Mouse (Mus musculus): ENCODE data around the gene Mtif3. TPM values are rescaled to one million over a fixed set of nuclear protein-coding genes. Genes with fewer than 3 reads are reported as not detected.

Gene Mtif3
- polyA plus RNA-seq, 1 experiment from 2014 or later = 31.7 TPM

- no peaks in the 10 kb centered on the region for H3K9me3 ChIP-seq (replicated peaks)
- no peak overlapping the region for H3K27ac ChIP-seq (replicated peaks)
- H3K36me3 ChIP-seq = no peaks in the 10 kb centered on the region
- H3K4me1 ChIP-seq = peaks cover 10% of the 10 kb centered on the region; the same call in 1 of the 2 replicates
- H3K9ac ChIP-seq (replicated peaks) = no peak overlapping the region
- H3K27me3 ChIP-seq (replicated peaks) = peaks cover 27% of the 10 kb centered on the region; the same call in 1 of the 2 replicates
- WGBS = 10% methylated on average over 8 of the region's 8 CpGs
- H3K4me3 ChIP-seq (replicated peaks) = no peak overlapping the region
- no peak overlapping the region for H3K4me2 ChIP-seq
- no peak for ATAC-seq (ENCODE audit: low FRiP score)
Measured at GRCm38 (mm10) chr5:146983216-146983615, 19.6 kb upstream of the Mtif3 start.

- no peak overlapping the region for H3K9ac ChIP-seq (replicated peaks)
- H3K36me3 ChIP-seq = no peaks in the 10 kb centered on the region
- no peaks in the 10 kb centered on the region for H3K9me3 ChIP-seq (replicated peaks)
- no peak for ATAC-seq (ENCODE audit: low FRiP score)
- no peak overlapping the region for H3K4me3 ChIP-seq (replicated peaks)
- H3K27ac ChIP-seq (replicated peaks) = no peak overlapping the region
- H3K4me1 ChIP-seq = peaks cover 8% of the 10 kb centered on the region; the same call in 1 of the 2 replicates
- WGBS = 89% methylated on average over 6 of the region's 6 CpGs
- H3K27me3 ChIP-seq (replicated peaks) = peaks cover 27% of the 10 kb centered on the region; the same call in 1 of the 2 replicates
- H3K4me2 ChIP-seq = no peak overlapping the region
Measured at GRCm38 (mm10) chr5:146981376-146981775, 17.8 kb upstream of the Mtif3 start.

GRCm38 (mm10) chr5:146974781-146975123, 11.2 kb upstream of the Mtif3 start:
- Histone ChIP-seq H3K27ac (replicated peaks) (no peak overlapping the region), H3K9ac (replicated peaks) (no peak overlapping the region), H3K4me2 (no peak overlapping the region), H3K9me3 (replicated peaks) (no peaks in the 10 kb centered on the region), H3K36me3 (no peaks in the 10 kb centered on the region), H3K27me3 (replicated peaks) (no peaks in the 10 kb centered on the region), H3K4me3 (replicated peaks) (no peak overlapping the region), H3K4me1 (no peaks in the 10 kb centered on the region)
- WGBS = 79% methylated on average over 13 of the region's 13 CpGs
- no peak for ATAC-seq (ENCODE audit: low FRiP score)

GRCm38 (mm10) chr5:146973858-146974780, 10.5 kb upstream of the Mtif3 start:
- H3K27ac ChIP-seq (replicated peaks) = no peak overlapping the region
- no peaks in the 10 kb centered on the region for H3K27me3 ChIP-seq (replicated peaks)
- H3K4me2 ChIP-seq = no peak overlapping the region
- WGBS = 86% methylated on average over 25 of the region's 25 CpGs
- no peak overlapping the region for H3K4me3 ChIP-seq (replicated peaks)
- H3K9ac ChIP-seq (replicated peaks) = no peak overlapping the region
- no peaks in the 10 kb centered on the region for H3K9me3 ChIP-seq (replicated peaks)
- no peaks in the 10 kb centered on the region for H3K36me3 ChIP-seq
- no peak for ATAC-seq (ENCODE audit: low FRiP score)
- peaks cover 3% of the 10 kb centered on the region; the same call in 1 of the 2 replicates for H3K4me1 ChIP-seq

GRCm38 (mm10) chr5:146973353-146973752, 9.8 kb upstream of the Mtif3 start:
- Histone ChIP-seq H3K4me1 (peaks cover 8% of the 10 kb centered on the region; the same call in 1 of the 2 replicates), H3K27ac (replicated peaks) (no peak overlapping the region), H3K4me3 (replicated peaks) (no peak overlapping the region), H3K27me3 (replicated peaks) (no peaks in the 10 kb centered on the region), H3K4me2 (no peak overlapping the region), H3K9me3 (replicated peaks) (no peaks in the 10 kb centered on the region), H3K36me3 (no peaks in the 10 kb centered on the region), H3K9ac (replicated peaks) (no peak overlapping the region)
- no peak for ATAC-seq (ENCODE audit: low FRiP score)
- 91% methylated on average over 9 of the region's 9 CpGs for WGBS

- no peak overlapping the region for H3K27ac ChIP-seq (replicated peaks)
- no peak for ATAC-seq (ENCODE audit: low FRiP score)
- peaks cover 8% of the 10 kb centered on the region; the same call in 1 of the 2 replicates for H3K4me1 ChIP-seq
- no peak overlapping the region for H3K4me3 ChIP-seq (replicated peaks)
- H3K27me3 ChIP-seq (replicated peaks) = no peaks in the 10 kb centered on the region
- no peak overlapping the region for H3K4me2 ChIP-seq
- no peaks in the 10 kb centered on the region for H3K9me3 ChIP-seq (replicated peaks)
- H3K9ac ChIP-seq (replicated peaks) = no peak overlapping the region
- 64% methylated on average over 10 of the region's 10 CpGs for WGBS
- no peaks in the 10 kb centered on the region for H3K36me3 ChIP-seq
Measured at GRCm38 (mm10) chr5:146971776-146972561, 8.4 kb upstream of the Mtif3 start.

GRCm38 (mm10) chr5:146968695-146969393, 5.2 kb upstream of the Mtif3 start:
- Histone ChIP-seq H3K9me3 (replicated peaks) (no peaks in the 10 kb centered on the region), H3K4me1 (peaks cover 12% of the 10 kb centered on the region), H3K27ac (replicated peaks) (peak overlapping the region; percentile 33; the same call in 1 of the 2 replicates), H3K4me2 (0 out of 2 replicates have a peak overlapping the region, but pooled peaks have one; percentile 11), H3K27me3 (replicated peaks) (no peaks in the 10 kb centered on the region), H3K36me3 (no peaks in the 10 kb centered on the region), H3K4me3 (replicated peaks) (no peak overlapping the region), H3K9ac (replicated peaks) (no peak overlapping the region)
- ATAC-seq (ENCODE audit: low FRiP score) = peak; percentile 71
- 12% methylated on average over 13 of the region's 13 CpGs for WGBS

- peaks cover 4% of the 10 kb centered on the region for H3K36me3 ChIP-seq
- peak overlapping the region; percentile 63 for H3K4me2 ChIP-seq
- WGBS = 54% methylated on average over 8 of the region's 8 CpGs
- H3K9ac ChIP-seq (replicated peaks) = peak overlapping the region; percentile 83; the same call in 1 of the 2 replicates
- peak overlapping the region; percentile 95 for H3K4me3 ChIP-seq (replicated peaks)
- peaks cover 16% of the 10 kb centered on the region for H3K4me1 ChIP-seq
- H3K9me3 ChIP-seq (replicated peaks) = no peaks in the 10 kb centered on the region
- 0 out of 2 replicates have a peak overlapping the region, but pooled peaks have one; percentile 7 for H3K27ac ChIP-seq (replicated peaks)
- peak; percentile 18; the same call in 1 of the 2 replicates for ATAC-seq (ENCODE audit: low FRiP score)
- no peaks in the 10 kb centered on the region for H3K27me3 ChIP-seq (replicated peaks)
Measured at GRCm38 (mm10) chr5:146963937-146964278, 308 bp upstream of the Mtif3 start.

- Histone ChIP-seq H3K36me3 (peaks cover 68% of the 10 kb centered on the region), H3K9me3 (replicated peaks) (no peaks in the 10 kb centered on the region), H3K4me3 (replicated peaks) (no peak overlapping the region), H3K27ac (replicated peaks) (no peak overlapping the region), H3K27me3 (replicated peaks) (no peaks in the 10 kb centered on the region), H3K4me2 (no peak overlapping the region), H3K4me1 (no peaks in the 10 kb centered on the region), H3K9ac (replicated peaks) (no peak overlapping the region)
- WGBS = 92% methylated on average over 18 of the region's 18 CpGs
- no peak for ATAC-seq (ENCODE audit: low FRiP score)
Measured at GRCm38 (mm10) chr5:146956678-146957077, 6.9 kb downstream of the Mtif3 start.

- Histone ChIP-seq H3K27ac (replicated peaks) (no peak overlapping the region), H3K27me3 (replicated peaks) (no peaks in the 10 kb centered on the region), H3K4me3 (replicated peaks) (no peak overlapping the region), H3K9ac (replicated peaks) (no peak overlapping the region), H3K4me1 (no peaks in the 10 kb centered on the region), H3K4me2 (no peak overlapping the region), H3K9me3 (replicated peaks) (no peaks in the 10 kb centered on the region), H3K36me3 (peaks cover 78% of the 10 kb centered on the region)
- no peak for ATAC-seq (ENCODE audit: low FRiP score)
- WGBS = 88% methylated on average over 5 of the region's 5 CpGs
Measured at GRCm38 (mm10) chr5:146955651-146956050, 7.9 kb downstream of the Mtif3 start.

- Histone ChIP-seq H3K4me1 (peaks cover 5% of the 10 kb centered on the region), H3K27me3 (replicated peaks) (no peaks in the 10 kb centered on the region), H3K4me2 (no peak overlapping the region), H3K27ac (replicated peaks) (no peak overlapping the region), H3K9me3 (replicated peaks) (no peaks in the 10 kb centered on the region), H3K4me3 (replicated peaks) (no peak overlapping the region), H3K36me3 (peaks cover 78% of the 10 kb centered on the region), H3K9ac (replicated peaks) (no peak overlapping the region)
- WGBS = 88% methylated on average over 7 of the region's 7 CpGs
- ATAC-seq (ENCODE audit: low FRiP score) = no peak
Measured at GRCm38 (mm10) chr5:146954576-146954975, 9.0 kb downstream of the Mtif3 start.
